Mouse (Mus musculus): ENCODE measurements around the gene Kcnk6. TPM values are rescaled to one million over a fixed set of nuclear protein-coding genes. Genes with fewer than 3 reads are reported as not detected.
"Not testable (repeated sequence)": the region's sequence is repeated elsewhere in the genome, so short reads cannot be mapped to it uniquely, and the experiment has no call there.

Gene Kcnk6
- total and polyA plus RNA-seq, 2 experiments: 1.7 to 5.3 TPM

DNA sequence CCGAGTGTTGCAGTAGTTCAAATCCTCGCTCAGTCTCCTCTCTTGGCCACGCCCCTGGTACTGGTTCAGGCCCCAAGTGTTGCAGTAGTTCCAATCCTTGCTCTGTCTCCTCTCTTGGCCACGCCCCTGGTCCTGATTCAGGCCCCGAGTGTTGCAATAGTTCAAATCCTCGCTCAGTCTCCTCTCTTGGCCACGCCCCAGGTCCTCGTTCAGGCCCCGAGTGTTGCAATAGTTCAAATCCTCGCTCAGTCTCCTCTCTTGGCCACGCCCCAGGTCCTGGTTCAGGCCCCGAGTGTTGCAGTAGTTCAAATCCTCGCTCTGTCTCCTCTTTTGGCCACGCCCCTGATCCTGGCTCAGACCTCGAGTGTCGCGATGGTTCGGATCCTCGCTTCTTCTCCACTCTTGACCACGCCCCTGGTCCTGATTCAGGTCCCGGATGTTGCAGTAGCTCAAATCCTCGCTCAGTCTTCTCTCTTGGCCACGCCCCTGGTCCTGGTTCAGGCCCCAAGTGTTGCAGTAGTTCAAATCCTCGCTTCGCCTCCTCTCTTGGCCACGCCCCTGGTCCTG, 20.0 kb downstream of the Kcnk6 start:
- Histone ChIP-seq H3K27me3 (ENCODE audit: control insufficient read depth, insufficient read depth, low read length) (peaks cover 10% of the 10 kb centered on the region; the same call in 1 of the 2 replicates), H3K27ac (replicated peaks; ENCODE audit: insufficient read depth, low read depth, low read length) (no peak overlapping the region), H3K4me3 (ENCODE audit: insufficient read depth, low read depth, low read length) (no peak overlapping the region), H3K79me2 (ENCODE audit: control insufficient read depth, insufficient read depth, low read length) (no peaks in the 10 kb centered on the region), H3K9ac (ENCODE audit: low read depth, low read length) (no peak overlapping the region), H3K36me3 (ENCODE audit: control insufficient read depth, insufficient read depth, low read length) (no peaks in the 10 kb centered on the region), H3K4me1 (ENCODE audit: control insufficient read depth, insufficient read depth, low read length) (no peaks in the 10 kb centered on the region)
- peak; percentile 39 for DNase-seq (ENCODE audit: extremely low read depth, low read depth, low spot score)
- TF ChIP-seq POLR2A (IDR thresholded peaks at IDR 0.05; ENCODE audit: extremely low read depth, insufficient read depth, low read length) (no peak), CTCF (IDR thresholded peaks at IDR 0.05; ENCODE audit: low read depth, low read length) (no peak)
- 30% methylated on average over 26 of the region's 26 CpGs for whole genome bisulfite sequencing

DNA sequence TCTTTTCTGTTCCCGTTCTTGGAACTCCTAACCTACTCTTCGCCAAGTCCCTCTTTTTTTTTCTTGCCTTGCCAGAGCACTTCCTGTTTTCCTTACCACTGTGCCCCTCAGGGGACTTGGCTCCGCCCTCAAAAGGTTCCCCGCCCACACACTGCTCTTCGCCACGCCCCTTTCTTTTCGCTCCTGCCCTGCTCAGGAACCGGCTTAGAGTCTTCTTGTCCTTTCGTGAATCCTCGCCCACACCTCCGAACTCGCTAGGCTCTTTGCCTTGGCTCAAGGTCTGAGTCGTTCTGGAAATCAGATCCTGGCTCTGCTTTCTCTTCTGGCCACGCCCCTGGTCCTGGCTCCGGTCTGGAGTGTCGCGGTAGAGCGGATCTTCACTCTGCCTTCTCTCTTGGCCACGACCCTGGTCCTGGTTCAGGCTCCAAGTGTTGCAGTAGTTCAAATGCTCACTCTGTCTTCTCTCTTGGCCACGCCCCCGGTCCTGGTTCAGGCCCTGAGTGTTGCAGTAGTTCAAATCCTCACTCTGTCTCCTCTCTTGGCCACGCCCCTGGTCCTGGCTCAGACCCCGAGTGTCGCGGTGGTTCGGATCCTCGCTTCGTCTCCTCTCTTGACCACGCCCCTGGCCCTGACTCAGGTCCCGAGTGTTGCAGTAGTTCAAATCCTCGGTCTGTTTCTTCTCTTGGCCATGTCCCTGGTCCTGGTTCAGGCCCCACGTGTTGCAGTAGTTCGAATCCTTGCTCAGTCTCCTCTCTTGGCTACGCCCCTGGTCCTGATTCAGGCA, 20.7 kb downstream of the Kcnk6 start:
- H3K4me1 ChIP-seq (ENCODE audit: control insufficient read depth, insufficient read depth, low read length): no peaks in the 10 kb centered on the region
- peaks cover 10% of the 10 kb centered on the region; the same call in 1 of the 2 replicates for H3K27me3 ChIP-seq (ENCODE audit: control insufficient read depth, insufficient read depth, low read length)
- H3K36me3 ChIP-seq (ENCODE audit: control insufficient read depth, insufficient read depth, low read length): no peaks in the 10 kb centered on the region
- no peaks in the 10 kb centered on the region for H3K79me2 ChIP-seq (ENCODE audit: control insufficient read depth, insufficient read depth, low read length)
- WGBS: 9% methylated on average over 34 of the region's 34 CpGs
- TF ChIP-seq CTCF (IDR thresholded peaks at IDR 0.05; ENCODE audit: low read depth, low read length): no peak
- TF ChIP-seq POLR2A (IDR thresholded peaks at IDR 0.05; ENCODE audit: extremely low read depth, insufficient read depth, low read length): no peak
- 0 out of 2 replicates have a peak overlapping the region, but pooled peaks have one; percentile 7 for H3K9ac ChIP-seq (ENCODE audit: low read depth, low read length)
- peak; percentile 38 for DNase-seq (ENCODE audit: extremely low read depth, low read depth, low spot score)
- H3K4me3 ChIP-seq (ENCODE audit: insufficient read depth, low read depth, low read length): peak overlapping the region; percentile 23
- H3K27ac ChIP-seq (replicated peaks; ENCODE audit: insufficient read depth, low read depth, low read length): peak overlapping the region; percentile 3

DNA sequence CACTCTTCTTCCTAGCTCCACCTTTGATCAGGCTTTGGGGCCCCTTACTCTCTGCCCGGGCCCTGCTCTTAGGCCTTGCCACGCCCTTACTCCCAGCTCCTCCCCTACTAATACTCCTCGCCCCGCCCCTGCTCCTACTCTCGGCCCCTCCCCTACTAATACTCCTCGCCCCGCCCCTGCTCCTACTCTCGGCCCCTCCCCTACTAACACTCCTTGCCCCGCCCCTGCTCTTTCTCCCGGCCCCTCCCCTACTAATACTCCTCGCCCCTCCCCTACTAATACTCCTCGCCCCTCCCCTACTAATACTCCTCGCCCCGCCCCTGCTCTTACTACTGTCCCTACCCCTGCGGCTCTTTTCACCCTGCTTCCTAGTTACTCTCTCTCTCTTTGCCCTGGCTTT, 21.3 kb downstream of the Kcnk6 start:
- 38% methylated on average over 13 of the region's 15 CpGs for WGBS
- DNase-seq (ENCODE audit: extremely low read depth, low read depth, low spot score); H3K4me1 ChIP-seq (ENCODE audit: control insufficient read depth, insufficient read depth, low read length); H3K79me2 ChIP-seq (ENCODE audit: control insufficient read depth, insufficient read depth, low read length); H3K36me3 ChIP-seq (ENCODE audit: control insufficient read depth, insufficient read depth, low read length); H3K9ac ChIP-seq (ENCODE audit: low read depth, low read length); H3K27ac ChIP-seq (replicated peaks; ENCODE audit: insufficient read depth, low read depth, low read length): not testable (repeated sequence)
- Histone ChIP-seq H3K27me3 (ENCODE audit: control insufficient read depth, insufficient read depth, low read length) (peaks cover 10% of the 10 kb centered on the region; the same call in 1 of the 2 replicates), H3K4me3 (ENCODE audit: insufficient read depth, low read depth, low read length) (peak overlapping the region; percentile 23; the same call in 1 of the 2 replicates)

DNA sequence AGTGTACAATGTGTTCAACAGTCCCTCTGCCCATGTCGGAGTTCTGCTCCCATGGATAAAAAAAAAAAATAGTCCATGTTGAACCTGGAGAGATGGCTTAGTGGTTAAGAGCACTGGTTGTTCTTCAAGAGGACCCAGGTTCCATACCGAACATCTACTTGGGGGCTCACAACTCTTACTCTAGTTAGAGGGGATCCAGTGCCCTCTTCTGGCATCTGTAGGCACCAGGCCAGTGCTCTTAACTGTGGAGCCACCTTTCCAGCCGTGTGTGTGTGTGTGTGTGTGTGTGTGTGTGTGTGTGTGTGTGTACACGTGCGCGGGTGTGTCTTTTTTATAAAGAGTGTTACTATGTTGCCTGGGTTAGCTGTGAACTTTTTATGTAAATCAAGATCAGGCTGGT, 29.7 kb downstream of the Kcnk6 start:
- Histone ChIP-seq H3K4me3 (ENCODE audit: insufficient read depth, low read depth, low read length) (no peak overlapping the region), H3K9ac (ENCODE audit: low read depth, low read length) (no peak overlapping the region), H3K4me1 (ENCODE audit: control insufficient read depth, insufficient read depth, low read length) (no peaks in the 10 kb centered on the region), H3K79me2 (ENCODE audit: control insufficient read depth, insufficient read depth, low read length) (no peaks in the 10 kb centered on the region), H3K36me3 (ENCODE audit: control insufficient read depth, insufficient read depth, low read length) (no peaks in the 10 kb centered on the region), H3K27me3 (ENCODE audit: control insufficient read depth, insufficient read depth, low read length) (no peaks in the 10 kb centered on the region), H3K27ac (replicated peaks; ENCODE audit: insufficient read depth, low read depth, low read length) (no peak overlapping the region)
- 85% methylated on average over 6 of the region's 6 CpGs for WGBS
- DNase-seq (ENCODE audit: extremely low read depth, low read depth, low spot score): no peak
- no peak for TF ChIP-seq CTCF (IDR thresholded peaks at IDR 0.05; ENCODE audit: low read depth, low read length)
- TF ChIP-seq POLR2A (IDR thresholded peaks at IDR 0.05; ENCODE audit: extremely low read depth, insufficient read depth, low read length): no peak

DNA sequence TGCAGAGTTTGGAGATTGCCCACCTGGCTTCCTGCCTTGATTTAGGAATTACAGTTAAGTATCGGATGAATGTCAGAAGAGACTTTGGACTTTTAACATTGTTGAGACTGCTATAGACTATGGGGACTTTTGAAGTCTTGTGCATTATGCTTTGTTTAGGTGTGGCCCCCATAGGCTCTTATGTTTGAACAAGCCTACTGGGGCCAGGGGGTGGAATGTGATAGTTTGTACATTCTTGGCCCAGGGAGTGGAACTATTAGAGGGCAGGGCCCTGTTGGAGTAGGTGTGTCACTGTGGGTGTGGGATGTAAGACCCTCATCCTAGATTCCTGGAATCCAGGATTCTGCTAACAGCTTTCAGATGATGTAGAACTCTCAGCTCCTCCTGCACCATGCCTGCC, 38.1 kb downstream of the Kcnk6 start:
- not testable (repeated sequence) for DNase-seq (ENCODE audit: extremely low read depth, low read depth, low spot score)
- WGBS: 81% methylated on average over 1 of the region's 1 CpGs

DNA sequence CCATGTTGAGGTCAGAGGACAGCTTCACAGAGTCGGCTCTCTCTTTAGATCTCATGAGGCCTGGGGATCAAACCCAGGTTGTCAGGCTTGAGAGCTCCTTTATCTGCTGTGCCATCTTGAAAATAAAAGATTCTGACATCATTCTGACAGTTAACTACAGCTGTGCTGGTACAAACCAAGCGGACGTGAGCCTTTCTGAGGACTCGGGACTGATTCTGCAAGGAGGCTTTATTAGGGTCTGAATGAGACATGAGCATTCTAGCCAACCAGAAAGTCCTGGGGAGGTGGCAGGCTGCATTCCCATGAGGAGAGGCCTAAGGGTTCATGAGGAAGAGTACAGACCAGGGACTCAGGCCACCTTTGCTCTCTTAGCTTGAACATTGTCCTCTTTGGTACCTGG, 51.0 kb downstream of the Kcnk6 start:
- not testable (repeated sequence) for H3K27ac ChIP-seq (replicated peaks; ENCODE audit: insufficient read depth, low read depth, low read length); DNase-seq (ENCODE audit: extremely low read depth, low read depth, low spot score); H3K4me3 ChIP-seq (ENCODE audit: insufficient read depth, low read depth, low read length); H3K79me2 ChIP-seq (ENCODE audit: control insufficient read depth, insufficient read depth, low read length); H3K4me1 ChIP-seq (ENCODE audit: control insufficient read depth, insufficient read depth, low read length); H3K27me3 ChIP-seq (ENCODE audit: control insufficient read depth, insufficient read depth, low read length); H3K9ac ChIP-seq (ENCODE audit: low read depth, low read length); H3K36me3 ChIP-seq (ENCODE audit: control insufficient read depth, insufficient read depth, low read length)
- WGBS: 91% methylated on average over 4 of the region's 4 CpGs

More for the DNA sequence above, 38.1 kb downstream of the Kcnk6 start:
- H3K79me2 ChIP-seq (ENCODE audit: control insufficient read depth, insufficient read depth, low read length); H3K4me1 ChIP-seq (ENCODE audit: control insufficient read depth, insufficient read depth, low read length); H3K36me3 ChIP-seq (ENCODE audit: control insufficient read depth, insufficient read depth, low read length); H3K27me3 ChIP-seq (ENCODE audit: control insufficient read depth, insufficient read depth, low read length); H3K9ac ChIP-seq (ENCODE audit: low read depth, low read length); H3K4me3 ChIP-seq (ENCODE audit: insufficient read depth, low read depth, low read length); H3K27ac ChIP-seq (replicated peaks; ENCODE audit: insufficient read depth, low read depth, low read length): not testable (repeated sequence)
